Mouse (Mus musculus) stomach, postnatal 0 days (tissue): ENCODE results near the gene Hist1h3c.

Experiments
- CTCF ChIP-seq: IDR thresholded peaks from 2 replicates; pipeline ENCODE4 v1.5.1; 2016; ENCODE audit warnings: antibody characterized with exemption, low read depth, mild to moderate bottlenecking, moderate library complexity
- EP300 ChIP-seq: optimal IDR thresholded peaks from 2 replicates; pipeline ENCODE3; 2016; ENCODE audit warnings: antibody characterized with exemption

DNA sequence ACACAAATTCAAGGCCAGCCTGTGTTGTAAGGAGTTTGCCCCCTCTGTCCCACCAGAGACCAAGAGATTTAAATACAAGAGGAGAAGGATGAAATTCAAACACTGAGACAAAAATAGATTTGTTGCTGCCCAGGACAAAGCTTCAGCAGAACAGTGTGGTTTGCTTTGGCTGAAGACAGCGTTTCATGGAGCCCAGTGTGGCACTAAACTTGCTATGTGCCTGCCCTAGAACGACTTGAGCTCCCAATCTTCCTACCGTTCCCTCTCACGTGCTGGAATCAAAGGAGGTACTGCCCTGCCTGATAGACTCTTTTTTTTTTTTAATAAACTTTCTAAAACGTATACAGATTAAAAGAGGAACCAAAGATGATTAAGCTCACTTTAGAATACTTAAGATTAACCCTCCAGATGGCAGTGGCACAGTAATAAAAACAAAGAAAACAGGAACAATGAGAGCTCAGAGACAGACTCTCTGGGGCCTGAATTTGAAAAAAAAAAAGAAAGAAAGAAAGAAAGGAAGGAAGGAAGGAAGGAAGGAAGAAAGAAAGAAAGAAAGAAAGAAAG, 23.5 kb upstream of the Hist1h3c start:
- TF ChIP-seq CTCF (no peak), EP300 (no peak)
